Mouse (Mus musculus) bone marrow, adult 2 months (tissue): ENCODE measurements around the gene Gm12248.

ENCODE experiments used
- CTCF ChIP-seq: fragments of 200-500 bp; IDR thresholded peaks from 2 replicates; pipeline ENCODE4 v1.5.1; 2011; ENCODE audit warnings: low read length, control low read depth; ENCODE audit not compliant: control insufficient read depth, insufficient read depth
- POLR2A ChIP-seq: fragments of 200-500 bp; IDR thresholded peaks from 2 replicates; pipeline ENCODE4 v1.6.1; 2011; ENCODE audit warnings: low read depth, mild to moderate bottlenecking, control low read depth, low read length, borderline replicate concordance; ENCODE audit not compliant: control insufficient read depth

DNA sequence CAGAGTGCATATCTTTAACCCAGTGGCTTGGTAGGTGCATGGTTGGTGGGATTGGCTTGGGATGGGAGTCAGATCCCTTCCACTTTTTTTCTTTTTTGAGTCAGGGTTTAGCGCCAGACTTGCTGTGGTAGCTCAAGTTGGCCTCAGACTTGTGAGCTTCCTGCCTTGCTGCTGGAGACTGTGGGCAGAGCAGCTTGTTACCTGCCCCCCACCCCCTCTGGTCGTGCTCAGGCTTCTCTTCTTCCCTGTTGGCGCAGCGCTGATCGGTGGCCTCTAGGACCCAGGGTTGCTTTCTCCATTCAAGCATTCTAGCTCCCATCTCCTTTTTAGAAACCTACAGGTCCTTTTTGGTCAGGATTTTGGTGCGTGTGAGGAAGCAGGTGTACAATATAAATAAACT lies 61.8 kb downstream of the Gm12248 start:
- TF ChIP-seq CTCF (no peak), POLR2A (no peak)
